Mouse (Mus musculus): ENCODE results near the gene B4galt1.
"Not testable (repeated sequence)": the region's sequence is repeated elsewhere in the genome, so short reads cannot be mapped to it uniquely, and the experiment has no call there.

Gene B4galt1

DNA sequence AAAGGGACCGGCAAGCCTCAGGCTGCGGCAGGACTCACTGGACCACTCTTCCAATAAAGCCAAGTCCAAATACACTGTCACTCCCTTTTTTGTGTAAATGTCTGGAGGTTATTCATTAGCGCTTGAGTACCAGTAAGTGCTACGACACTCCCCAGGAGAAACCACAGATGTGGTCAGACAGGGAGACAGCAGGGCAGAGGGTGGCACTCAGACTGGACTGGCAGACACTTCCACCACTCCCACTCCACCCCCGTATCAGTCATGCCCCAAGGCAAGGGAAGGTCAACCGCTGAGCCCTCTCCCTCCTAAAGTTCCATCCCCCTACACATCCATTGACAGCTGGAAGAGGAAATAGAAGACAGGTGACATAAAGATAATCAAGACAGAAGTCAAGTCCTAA, 35.4 kb downstream of the B4galt1 start:
- in situ Hi-C loops (cut with MboI): no loop called here

GRCm38 (mm10) chr4:40817936-40818335, 35.9 kb downstream of the B4galt1 start:
- in situ Hi-C loops (cut with MboI): no loop called here

DNA sequence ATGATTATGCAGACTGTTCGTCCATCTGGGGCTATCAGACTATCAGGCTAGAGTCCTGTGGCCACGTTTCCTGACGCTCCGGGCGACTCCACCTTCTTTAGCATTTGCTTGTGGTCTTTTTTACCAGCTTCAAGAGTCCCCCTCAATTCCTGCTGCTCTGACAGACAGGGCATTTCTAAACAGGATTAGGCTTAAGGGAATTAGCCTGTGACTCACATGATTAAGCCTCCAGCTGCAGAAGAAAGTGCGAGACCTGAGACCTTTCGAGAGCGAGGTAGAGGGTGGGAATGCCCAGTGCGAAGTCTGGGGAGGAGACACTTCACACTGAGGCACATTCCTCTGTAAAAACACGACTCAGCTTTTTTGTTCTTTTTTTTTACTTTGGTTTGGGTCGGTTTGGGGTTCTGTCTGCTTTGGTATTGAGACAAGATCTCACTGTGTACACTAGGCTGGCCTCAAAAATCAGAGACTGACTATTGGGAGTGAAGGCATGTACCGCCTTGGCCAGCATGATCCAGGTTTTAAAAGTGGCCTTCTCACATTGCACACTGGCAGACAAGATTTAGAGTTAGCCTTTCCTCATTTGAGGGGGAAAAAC, 37.9 kb downstream of the B4galt1 start:
- in situ Hi-C loops (cut with MboI): no loop called here

DNA sequence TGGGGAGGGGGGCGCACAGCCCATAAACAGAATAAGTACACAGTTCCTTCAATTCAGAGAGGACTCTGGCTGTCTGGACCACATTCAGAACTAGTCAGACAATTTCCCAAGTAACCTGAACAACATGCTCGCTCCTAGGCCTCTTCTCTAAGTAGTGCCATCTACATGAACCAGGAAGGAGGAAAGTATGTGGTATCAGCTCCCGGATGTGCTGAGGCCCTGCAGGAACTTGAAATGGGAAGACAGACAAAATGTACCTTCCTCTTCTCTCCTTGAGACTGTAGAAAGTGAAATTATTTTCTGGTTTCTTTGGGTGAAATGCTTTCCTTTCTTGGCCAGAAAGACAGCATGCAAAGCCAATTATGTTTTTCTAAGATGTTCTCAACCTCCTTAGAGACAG, 38.7 kb downstream of the B4galt1 start:
- in situ Hi-C loops (cut with MboI): no loop called here

DNA sequence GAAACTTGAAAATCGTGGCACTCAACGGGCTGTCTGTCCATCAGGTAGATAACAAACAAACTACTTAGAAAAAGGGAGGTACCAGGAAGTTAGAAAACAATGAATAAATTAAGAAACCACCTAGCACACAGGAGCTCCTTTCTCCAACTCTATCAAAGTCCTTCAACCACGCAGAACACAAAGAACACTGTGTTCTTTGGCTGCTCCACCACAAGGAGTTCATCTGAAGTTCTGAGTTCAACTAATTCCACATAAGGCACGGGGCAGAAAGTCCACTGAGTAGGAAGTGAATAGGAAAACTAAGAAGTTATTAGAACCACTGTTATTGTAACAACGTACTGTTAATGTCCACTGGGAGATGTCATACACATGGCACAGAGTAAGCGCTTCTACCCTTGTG, 39.4 kb downstream of the B4galt1 start:
- in situ Hi-C loops (cut with MboI): no loop called here

DNA sequence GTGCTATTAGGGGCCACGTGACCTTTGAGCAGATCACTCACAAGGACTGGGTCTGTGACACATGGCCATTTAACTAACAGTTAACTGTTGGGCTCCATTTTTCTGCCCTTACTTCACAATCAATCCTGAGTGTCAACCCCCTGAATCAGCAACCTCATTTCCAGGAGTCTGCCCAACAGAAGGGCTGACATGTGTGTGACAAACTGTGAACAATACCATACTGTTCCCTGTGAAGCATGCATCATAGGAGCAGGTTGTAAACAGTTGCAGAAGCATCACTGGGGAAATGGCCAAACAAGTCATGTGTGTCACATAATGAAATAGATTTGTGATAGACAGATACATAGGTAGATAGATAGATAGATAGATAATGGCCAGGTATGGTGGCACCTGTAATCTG, 40.9 kb downstream of the B4galt1 start:
- in situ Hi-C loops (cut with MboI): no loop called here

DNA sequence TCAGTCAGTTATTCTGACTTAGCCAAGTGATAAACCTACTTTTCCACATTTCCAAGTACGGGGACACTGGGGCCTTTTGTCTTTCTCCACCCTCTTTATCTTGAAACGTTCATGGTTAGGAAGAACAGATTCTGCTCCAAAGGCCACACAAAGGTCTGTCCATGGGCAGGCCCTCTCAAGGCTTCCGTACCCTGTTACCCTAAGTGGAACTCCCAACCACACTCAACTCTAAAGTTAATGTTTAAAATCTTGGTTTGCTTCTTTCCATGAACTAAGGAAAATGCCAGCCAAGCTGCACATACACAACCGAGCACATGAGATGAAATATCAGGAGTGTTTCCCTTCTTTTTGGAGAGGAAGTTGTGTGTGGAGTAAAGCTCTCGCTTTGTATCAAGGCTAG, 43.3 kb downstream of the B4galt1 start:
- in situ Hi-C loops (cut with MboI): no loop called here

- in situ Hi-C loops (cut with MboI): no loop called here
These were observed 46.4 kb downstream of the B4galt1 start for GRCm38 (mm10) chr4:40807382-40807781.

DNA sequence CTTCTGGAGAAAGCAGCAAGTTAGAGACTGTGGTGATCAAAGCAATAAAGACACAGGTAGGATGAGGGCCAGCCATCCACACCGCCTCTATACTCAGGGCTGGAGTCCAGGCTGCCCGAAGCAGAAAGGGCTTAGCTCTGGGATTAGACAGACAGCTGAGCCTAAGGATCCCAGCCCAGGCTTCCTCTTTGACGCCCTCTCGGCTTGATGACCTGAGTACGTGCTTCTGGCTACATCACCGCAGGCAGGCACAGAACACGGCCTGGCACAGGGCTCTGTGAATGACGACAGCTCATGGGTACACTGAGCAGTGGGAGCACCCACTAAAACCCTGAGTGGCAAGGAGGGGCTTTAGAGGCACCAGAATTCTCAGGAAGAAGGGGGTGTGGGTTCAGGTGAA, 48.4 kb downstream of the B4galt1 start:
- in situ Hi-C loops (cut with MboI): no loop called here

- in situ Hi-C loops (cut with MboI): no loop called here
These were observed 51.0 kb downstream of the B4galt1 start for GRCm38 (mm10) chr4:40802787-40803186.

GRCm38 (mm10) chr4:40801908-40802307, 51.9 kb downstream of the B4galt1 start:
- in situ Hi-C loops (cut with MboI): no loop called here

DNA sequence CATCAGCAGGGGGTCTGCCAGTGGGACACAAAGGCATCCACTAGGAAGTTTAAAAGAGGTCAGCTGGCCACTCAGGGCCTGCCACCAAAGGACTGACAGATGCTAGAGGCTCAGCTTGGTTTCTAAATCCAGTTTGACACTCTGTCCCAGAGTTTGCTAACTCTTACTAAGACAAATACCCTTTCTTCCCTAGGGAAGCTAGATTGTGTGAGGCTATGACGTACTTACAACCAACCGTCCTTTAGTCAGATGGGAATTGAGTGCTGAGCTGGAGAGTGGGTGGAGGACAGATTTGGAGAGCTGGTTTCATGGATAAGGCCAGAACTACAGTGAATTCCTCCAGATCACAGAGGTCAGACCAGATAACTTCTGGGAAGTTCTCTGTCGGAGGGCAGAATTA, 52.9 kb downstream of the B4galt1 start:
- in situ Hi-C loops (cut with MboI): no loop called here

- in situ Hi-C loops (cut with MboI): not testable (repeated sequence)
These were observed 54.8 kb downstream of the B4galt1 start for GRCm38 (mm10) chr4:40798833-40799555.

DNA sequence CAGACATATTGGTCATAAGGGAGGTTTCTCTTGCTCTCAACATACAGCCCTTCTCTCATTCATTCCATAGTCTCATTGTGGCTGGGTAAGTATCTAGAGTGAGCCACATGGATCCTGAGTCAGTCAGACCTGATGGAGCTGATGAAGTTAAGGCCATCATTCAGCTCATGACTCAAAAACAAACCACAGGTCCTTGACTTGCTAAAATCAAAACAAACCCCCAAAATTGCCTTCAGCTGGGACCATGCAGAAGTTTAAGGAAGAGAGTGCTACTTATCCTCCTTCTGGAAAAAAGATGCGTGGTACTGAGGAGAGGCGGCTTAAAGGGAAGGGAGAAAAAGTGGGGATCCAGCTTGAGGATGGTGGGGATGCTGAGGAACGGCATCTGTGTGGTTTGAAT, 58.0 kb downstream of the B4galt1 start:
- in situ Hi-C loops (cut with MboI): no loop called here

DNA sequence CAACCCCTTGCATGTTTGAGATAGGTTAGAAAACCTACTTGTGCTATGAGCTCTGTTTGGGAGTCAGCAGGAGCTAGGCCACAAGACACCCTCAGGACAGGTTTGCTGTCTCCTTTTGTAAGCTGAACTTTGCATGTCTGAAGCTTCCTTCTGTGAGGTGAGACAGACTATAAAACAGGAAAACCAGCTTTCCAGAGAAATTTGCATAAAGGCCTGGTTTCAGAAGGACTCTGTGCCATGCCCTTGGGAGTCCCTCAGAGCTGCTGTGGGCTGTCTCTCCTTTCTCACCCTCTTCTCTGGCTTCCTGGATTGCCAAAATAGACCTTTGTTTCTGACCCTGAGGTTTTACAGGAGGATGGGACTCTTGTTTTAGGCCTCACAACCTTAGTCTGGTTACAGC, 59.5 kb downstream of the B4galt1 start:
- in situ Hi-C loops (cut with MboI): no loop called here

DNA sequence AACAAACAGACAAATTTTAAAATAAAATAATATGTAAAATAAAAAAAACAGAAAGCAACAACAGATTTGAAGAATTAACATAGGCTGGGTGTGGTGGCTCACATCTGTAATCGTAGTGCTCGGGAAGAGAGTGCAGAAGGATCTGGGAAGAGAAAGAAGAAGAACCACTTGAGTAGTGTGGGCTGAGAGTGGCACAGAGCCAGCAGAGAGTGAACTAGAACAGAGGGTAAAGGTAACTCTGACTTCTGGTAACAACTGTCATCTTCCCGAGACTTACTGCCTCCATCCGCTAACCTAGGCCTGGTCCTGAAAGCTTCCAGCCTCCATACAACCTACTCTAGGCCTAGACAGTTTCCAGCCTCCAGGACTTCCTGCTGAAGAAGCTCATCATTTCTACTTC, 62.6 kb downstream of the B4galt1 start:
- in situ Hi-C loops (cut with MboI): no loop called here

GRCm38 (mm10) chr4:40786578-40786977, 67.2 kb downstream of the B4galt1 start:
- in situ Hi-C loops (cut with MboI): no loop called here

DNA sequence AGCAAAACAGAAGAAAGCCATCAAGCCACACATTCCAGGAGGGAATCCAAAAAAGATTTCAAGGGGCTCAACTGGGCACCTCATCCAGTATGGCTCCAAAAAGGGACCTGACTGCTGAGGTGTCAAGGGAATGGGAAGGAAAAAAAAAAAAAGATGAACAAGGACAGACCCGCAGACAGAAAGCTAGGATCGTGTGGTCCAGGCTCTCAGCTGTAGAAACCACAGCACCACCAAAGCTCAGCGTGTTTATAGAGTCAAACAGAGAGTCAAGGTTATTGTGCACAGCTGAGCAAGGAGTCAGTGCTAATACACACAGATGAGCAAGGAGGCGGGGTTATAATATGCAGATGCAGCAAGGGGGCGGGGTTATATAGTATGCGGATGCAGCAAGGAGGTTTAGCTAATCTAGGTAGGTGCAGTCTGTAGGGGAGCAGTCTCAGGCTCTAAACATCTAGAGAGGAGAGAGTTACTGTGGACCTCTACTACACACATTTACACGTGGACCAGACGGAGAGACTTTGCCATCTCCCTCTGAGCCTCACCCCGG, 68.1 kb downstream of the B4galt1 start:
- in situ Hi-C loops (cut with MboI): no loop called here

DNA sequence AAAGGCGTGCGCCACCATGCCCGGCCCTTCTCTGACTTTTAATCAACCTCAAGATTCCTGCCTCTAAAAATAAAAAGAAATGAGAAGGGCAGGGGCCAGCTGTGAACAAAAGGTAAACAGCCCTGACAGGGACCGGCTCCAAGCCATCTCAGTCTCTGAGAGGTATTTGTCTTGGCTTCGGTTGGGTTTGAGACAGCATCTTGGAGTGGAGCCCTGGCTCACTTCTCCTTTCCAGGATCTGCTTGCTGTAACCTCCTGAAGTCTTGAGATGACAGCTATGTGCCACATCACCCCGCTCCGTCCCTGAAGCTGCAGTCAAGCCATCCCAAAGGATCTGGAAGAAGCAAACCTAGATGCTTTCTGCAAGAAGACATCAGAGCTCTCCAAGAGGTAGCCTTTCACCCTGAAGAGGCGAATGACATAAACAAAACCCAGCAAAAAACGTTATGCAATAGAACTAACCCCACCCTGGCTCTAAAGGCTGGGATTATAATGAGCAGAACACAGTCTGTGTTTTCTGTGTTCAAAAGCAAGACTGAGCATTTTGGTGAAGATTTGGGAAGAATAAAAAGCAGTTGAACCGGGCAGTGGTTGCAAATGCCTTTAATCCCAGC, 69.1 kb downstream of the B4galt1 start:
- in situ Hi-C loops (cut with MboI): no loop called here

DNA sequence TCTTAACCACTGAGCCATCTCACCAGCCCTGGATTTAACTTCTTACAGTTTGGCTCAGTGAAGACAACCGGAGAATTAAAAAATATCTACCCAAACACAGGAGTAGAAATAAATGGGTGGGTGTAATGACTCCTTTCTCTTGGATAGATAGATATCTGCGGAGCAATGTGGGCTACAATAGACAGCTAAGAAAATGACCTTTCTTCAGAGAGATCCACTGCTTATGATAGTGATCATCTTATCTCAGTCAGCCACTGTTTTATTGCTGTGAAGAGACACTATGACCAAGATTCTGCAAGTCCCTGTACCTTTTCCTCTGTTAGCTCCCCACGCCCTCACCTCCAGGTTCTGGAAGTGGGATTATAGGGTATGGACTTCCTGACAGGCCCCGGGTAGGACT, 70.8 kb downstream of the B4galt1 start:
- in situ Hi-C loops (cut with MboI): no loop called here

- in situ Hi-C loops (cut with MboI): no loop called here
These were observed 71.9 kb downstream of the B4galt1 start for GRCm38 (mm10) chr4:40781797-40782495.

- in situ Hi-C loops (cut with MboI): no loop called here
These were observed 72.7 kb downstream of the B4galt1 start for GRCm38 (mm10) chr4:40781143-40781542.

- in situ Hi-C loops (cut with MboI): no loop called here
These were observed 75.1 kb downstream of the B4galt1 start for GRCm38 (mm10) chr4:40778656-40779055.

Data from mature B cell (primary cell).